Mouse (Mus musculus): ENCODE measurements around the gene Abca12. TPM values are rescaled to one million over a fixed set of nuclear protein-coding genes. Genes with fewer than 3 reads are reported as not detected.

Gene Abca12
- polyA plus RNA-seq, 1 experiment from 2014 or later: not detected

- H3K4me1 ChIP-seq (replicated peaks; ENCODE audit: control insufficient read depth, insufficient read depth, low read length): no peaks in the 10 kb centered on the region
- DNase-seq (ENCODE audit: low spot score) (no peak), ATAC-seq (replicated peaks; ENCODE audit: low FRiP score) (no peak)
- H3K9me3 ChIP-seq (ENCODE audit: control insufficient read depth, low read length): no peaks in the 10 kb centered on the region
- WGBS: 52% methylated on average over 2 of the region's 2 CpGs
- no peaks in the 10 kb centered on the region for H3K36me3 ChIP-seq (ENCODE audit: control insufficient read depth, insufficient read depth, low read length)
- H3K4me2 ChIP-seq: no peak overlapping the region
- no peaks in the 10 kb centered on the region for H3K27me3 ChIP-seq (replicated peaks; ENCODE audit: control insufficient read depth, insufficient read depth, low read length)
- no peak overlapping the region for H3K9ac ChIP-seq (ENCODE audit: low read depth, low read length)
- H3K4me3 ChIP-seq (ENCODE audit: low read depth, low read length): no peak overlapping the region
- no peak overlapping the region for H3K27ac ChIP-seq (ENCODE audit: low read depth, low read length)
Measured at GRCm38 (mm10) chr1:71307362-71307761, 107.3 kb downstream of the Abca12 start.

GRCm38 (mm10) chr1:71306196-71306595 is 108.5 kb downstream of the Abca12 start:
- DNase-seq (ENCODE audit: low spot score) (no peak), ATAC-seq (replicated peaks; ENCODE audit: low FRiP score) (no peak)
- no peak overlapping the region for H3K9ac ChIP-seq (ENCODE audit: low read depth, low read length)
- no peaks in the 10 kb centered on the region for H3K4me1 ChIP-seq (replicated peaks; ENCODE audit: control insufficient read depth, insufficient read depth, low read length)
- H3K36me3 ChIP-seq (ENCODE audit: control insufficient read depth, insufficient read depth, low read length): no peaks in the 10 kb centered on the region
- no peaks in the 10 kb centered on the region for H3K27me3 ChIP-seq (replicated peaks; ENCODE audit: control insufficient read depth, insufficient read depth, low read length)
- no peak overlapping the region for H3K4me3 ChIP-seq (ENCODE audit: low read depth, low read length)
- H3K9me3 ChIP-seq (ENCODE audit: control insufficient read depth, low read length): no peaks in the 10 kb centered on the region
- H3K4me2 ChIP-seq: no peak overlapping the region
- no peak overlapping the region for H3K27ac ChIP-seq (ENCODE audit: low read depth, low read length)
- 45% methylated on average over 3 of the region's 3 CpGs for WGBS

- Histone ChIP-seq H3K9ac (ENCODE audit: low read depth, low read length) (no peak overlapping the region), H3K4me1 (replicated peaks; ENCODE audit: control insufficient read depth, insufficient read depth, low read length) (no peaks in the 10 kb centered on the region), H3K27me3 (replicated peaks; ENCODE audit: control insufficient read depth, insufficient read depth, low read length) (no peaks in the 10 kb centered on the region), H3K9me3 (ENCODE audit: control insufficient read depth, low read length) (no peaks in the 10 kb centered on the region), H3K4me2 (no peak overlapping the region), H3K27ac (ENCODE audit: low read depth, low read length) (no peak overlapping the region), H3K36me3 (ENCODE audit: control insufficient read depth, insufficient read depth, low read length) (no peaks in the 10 kb centered on the region), H3K4me3 (ENCODE audit: low read depth, low read length) (no peak overlapping the region)
- 85% methylated on average over 2 of the region's 2 CpGs for WGBS
- DNase-seq (ENCODE audit: low spot score) (no peak), ATAC-seq (replicated peaks; ENCODE audit: low FRiP score) (no peak)
Measured at GRCm38 (mm10) chr1:71304588-71304987, 110.1 kb downstream of the Abca12 start.

GRCm38 (mm10) chr1:71297021-71297420 is 117.7 kb downstream of the Abca12 start:
- no peak overlapping the region for H3K4me3 ChIP-seq (ENCODE audit: low read depth, low read length)
- no peak for ATAC-seq (replicated peaks; ENCODE audit: low FRiP score)
- no peaks in the 10 kb centered on the region for H3K36me3 ChIP-seq (ENCODE audit: control insufficient read depth, insufficient read depth, low read length)
- DNase-seq (ENCODE audit: low spot score): no peak
- H3K4me1 ChIP-seq (replicated peaks; ENCODE audit: control insufficient read depth, insufficient read depth, low read length): no peaks in the 10 kb centered on the region
- 76% methylated on average over 2 of the region's 2 CpGs for WGBS
- H3K9ac ChIP-seq (ENCODE audit: low read depth, low read length): no peak overlapping the region
- no peak overlapping the region for H3K4me2 ChIP-seq
- no peak overlapping the region for H3K27ac ChIP-seq (ENCODE audit: low read depth, low read length)
- H3K9me3 ChIP-seq (ENCODE audit: control insufficient read depth, low read length): no peaks in the 10 kb centered on the region
- H3K27me3 ChIP-seq (replicated peaks; ENCODE audit: control insufficient read depth, insufficient read depth, low read length): no peaks in the 10 kb centered on the region

GRCm38 (mm10) chr1:71296585-71296984 is 118.1 kb downstream of the Abca12 start:
- no peaks in the 10 kb centered on the region for H3K4me1 ChIP-seq (replicated peaks; ENCODE audit: control insufficient read depth, insufficient read depth, low read length)
- no peak overlapping the region for H3K27ac ChIP-seq (ENCODE audit: low read depth, low read length)
- no peak for ATAC-seq (replicated peaks; ENCODE audit: low FRiP score)
- H3K27me3 ChIP-seq (replicated peaks; ENCODE audit: control insufficient read depth, insufficient read depth, low read length): no peaks in the 10 kb centered on the region
- no peak overlapping the region for H3K4me2 ChIP-seq
- no peak overlapping the region for H3K9ac ChIP-seq (ENCODE audit: low read depth, low read length)
- 63% methylated on average over 2 of the region's 2 CpGs for WGBS
- no peaks in the 10 kb centered on the region for H3K36me3 ChIP-seq (ENCODE audit: control insufficient read depth, insufficient read depth, low read length)
- no peak overlapping the region for H3K4me3 ChIP-seq (ENCODE audit: low read depth, low read length)
- no peak for DNase-seq (ENCODE audit: low spot score)
- H3K9me3 ChIP-seq (ENCODE audit: control insufficient read depth, low read length): no peaks in the 10 kb centered on the region

- WGBS: 71% methylated on average over 3 of the region's 3 CpGs
- Histone ChIP-seq H3K4me3 (ENCODE audit: low read depth, low read length) (no peak overlapping the region), H3K9ac (ENCODE audit: low read depth, low read length) (no peak overlapping the region), H3K27ac (ENCODE audit: low read depth, low read length) (no peak overlapping the region), H3K27me3 (replicated peaks; ENCODE audit: control insufficient read depth, insufficient read depth, low read length) (no peaks in the 10 kb centered on the region), H3K4me2 (no peak overlapping the region), H3K4me1 (replicated peaks; ENCODE audit: control insufficient read depth, insufficient read depth, low read length) (no peaks in the 10 kb centered on the region), H3K9me3 (ENCODE audit: control insufficient read depth, low read length) (no peaks in the 10 kb centered on the region), H3K36me3 (ENCODE audit: control insufficient read depth, insufficient read depth, low read length) (no peaks in the 10 kb centered on the region)
- DNase-seq (ENCODE audit: low spot score) (no peak), ATAC-seq (replicated peaks; ENCODE audit: low FRiP score) (no peak)
Measured at GRCm38 (mm10) chr1:71291917-71292316, 122.8 kb downstream of the Abca12 start.

- H3K9me3 ChIP-seq (ENCODE audit: control insufficient read depth, low read length): no peaks in the 10 kb centered on the region
- no peak for DNase-seq (ENCODE audit: low spot score)
- WGBS: 18% methylated on average over 5 of the region's 5 CpGs
- H3K27ac ChIP-seq (ENCODE audit: low read depth, low read length): no peak overlapping the region
- H3K27me3 ChIP-seq (replicated peaks; ENCODE audit: control insufficient read depth, insufficient read depth, low read length): no peaks in the 10 kb centered on the region
- no peaks in the 10 kb centered on the region for H3K4me1 ChIP-seq (replicated peaks; ENCODE audit: control insufficient read depth, insufficient read depth, low read length)
- no peak overlapping the region for H3K9ac ChIP-seq (ENCODE audit: low read depth, low read length)
- no peak overlapping the region for H3K4me3 ChIP-seq (ENCODE audit: low read depth, low read length)
- no peaks in the 10 kb centered on the region for H3K36me3 ChIP-seq (ENCODE audit: control insufficient read depth, insufficient read depth, low read length)
- no peak for ATAC-seq (replicated peaks; ENCODE audit: low FRiP score)
- H3K4me2 ChIP-seq: no peak overlapping the region
Measured at GRCm38 (mm10) chr1:71289511-71289910, 125.2 kb downstream of the Abca12 start.

- no peak overlapping the region for H3K9ac ChIP-seq (ENCODE audit: low read depth, low read length)
- H3K4me3 ChIP-seq (ENCODE audit: low read depth, low read length): no peak overlapping the region
- 61% methylated on average over 5 of the region's 5 CpGs for WGBS
- no peak overlapping the region for H3K27ac ChIP-seq (ENCODE audit: low read depth, low read length)
- ATAC-seq (replicated peaks; ENCODE audit: low FRiP score) (no peak), DNase-seq (ENCODE audit: low spot score) (no peak)
- no peaks in the 10 kb centered on the region for H3K9me3 ChIP-seq (ENCODE audit: control insufficient read depth, low read length)
- H3K4me1 ChIP-seq (replicated peaks; ENCODE audit: control insufficient read depth, insufficient read depth, low read length): no peaks in the 10 kb centered on the region
- H3K27me3 ChIP-seq (replicated peaks; ENCODE audit: control insufficient read depth, insufficient read depth, low read length): no peaks in the 10 kb centered on the region
- H3K4me2 ChIP-seq: no peak overlapping the region
- H3K36me3 ChIP-seq (ENCODE audit: control insufficient read depth, insufficient read depth, low read length): no peaks in the 10 kb centered on the region
Measured at GRCm38 (mm10) chr1:71276940-71277339, 137.8 kb downstream of the Abca12 start.

GRCm38 (mm10) chr1:71272550-71272949 is 142.2 kb downstream of the Abca12 start:
- Histone ChIP-seq H3K4me2 (no peak overlapping the region), H3K4me1 (replicated peaks; ENCODE audit: control insufficient read depth, insufficient read depth, low read length) (no peaks in the 10 kb centered on the region), H3K36me3 (ENCODE audit: control insufficient read depth, insufficient read depth, low read length) (no peaks in the 10 kb centered on the region), H3K4me3 (ENCODE audit: low read depth, low read length) (no peak overlapping the region), H3K27ac (ENCODE audit: low read depth, low read length) (no peak overlapping the region), H3K27me3 (replicated peaks; ENCODE audit: control insufficient read depth, insufficient read depth, low read length) (no peaks in the 10 kb centered on the region), H3K9ac (ENCODE audit: low read depth, low read length) (no peak overlapping the region), H3K9me3 (ENCODE audit: control insufficient read depth, low read length) (no peaks in the 10 kb centered on the region)
- DNase-seq (ENCODE audit: low spot score) (no peak), ATAC-seq (replicated peaks; ENCODE audit: low FRiP score) (no peak)
- 77% methylated on average over 7 of the region's 7 CpGs for WGBS
